Mouse (Mus musculus) urinary bladder, postnatal 36 days (tissue): ENCODE data around the gene Armh3.

Experiments
- DNase-seq, 2 experiments: peaks; one replicate each; pipeline ENCODE4 v3.0.0; 2022; ENCODE audit warnings: low spot score in 2 of 2, mixed read lengths in 1 of 2

Armh3 gene

DNA sequence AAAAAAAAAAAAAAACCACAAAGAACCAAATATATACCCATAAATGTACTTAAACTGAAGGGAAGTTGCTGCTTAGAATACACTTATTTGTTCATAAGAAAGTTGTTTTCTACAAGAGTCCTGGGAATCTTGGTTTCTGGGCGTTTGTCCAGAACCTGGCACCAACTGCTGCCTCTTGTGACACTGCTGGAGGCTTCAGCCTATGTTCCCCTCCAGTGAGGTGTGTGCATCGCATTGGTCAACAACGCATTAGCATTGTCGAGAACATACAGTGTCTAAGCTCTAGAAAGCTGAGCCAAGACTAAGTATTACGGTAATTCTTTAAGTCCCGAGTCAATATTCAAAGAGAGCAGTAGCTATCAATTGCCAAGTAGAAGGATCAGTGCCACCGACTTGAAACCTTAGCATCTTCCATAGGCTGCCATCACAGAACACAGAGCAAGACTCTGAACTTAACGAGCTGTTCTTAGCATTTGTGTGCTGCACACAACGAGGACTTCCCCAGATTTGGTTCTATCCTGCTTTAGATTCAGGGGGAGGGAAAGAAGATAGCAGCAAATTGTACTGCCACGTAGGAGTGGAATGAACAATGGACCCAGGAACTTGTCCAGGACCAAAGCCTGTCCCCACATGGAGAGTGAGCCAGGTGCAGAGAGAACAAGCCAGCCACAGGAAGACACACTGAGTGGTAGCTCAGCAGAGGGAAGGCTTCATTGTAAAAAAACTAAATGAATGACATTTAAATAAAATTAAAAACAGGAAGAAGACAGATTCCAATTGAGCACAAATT is 86.9 kb downstream of the Armh3 start:
- peak in 1 of 2 experiments; percentile 28 for DNase-seq

DNA sequence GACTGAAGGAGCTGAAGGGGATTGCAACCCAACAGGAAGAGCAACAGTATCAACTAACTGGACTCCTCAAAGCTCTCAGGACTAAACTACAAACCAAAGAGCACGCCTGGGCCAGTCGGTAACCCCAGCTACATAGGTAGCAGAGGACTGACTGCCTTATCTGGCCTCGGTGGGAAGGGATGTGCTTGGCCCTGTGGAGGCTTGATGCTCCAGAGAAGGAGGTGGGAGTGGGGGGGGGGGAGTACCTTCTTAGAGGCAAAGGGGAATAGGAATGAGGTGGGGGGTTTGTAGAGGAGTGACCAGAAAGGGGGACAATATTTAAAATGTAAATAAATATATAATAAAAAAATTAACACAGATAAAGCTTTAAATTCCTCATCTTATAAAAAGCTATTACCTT is 90.0 kb downstream of the Armh3 start:
- no peak for DNase-seq

DNA sequence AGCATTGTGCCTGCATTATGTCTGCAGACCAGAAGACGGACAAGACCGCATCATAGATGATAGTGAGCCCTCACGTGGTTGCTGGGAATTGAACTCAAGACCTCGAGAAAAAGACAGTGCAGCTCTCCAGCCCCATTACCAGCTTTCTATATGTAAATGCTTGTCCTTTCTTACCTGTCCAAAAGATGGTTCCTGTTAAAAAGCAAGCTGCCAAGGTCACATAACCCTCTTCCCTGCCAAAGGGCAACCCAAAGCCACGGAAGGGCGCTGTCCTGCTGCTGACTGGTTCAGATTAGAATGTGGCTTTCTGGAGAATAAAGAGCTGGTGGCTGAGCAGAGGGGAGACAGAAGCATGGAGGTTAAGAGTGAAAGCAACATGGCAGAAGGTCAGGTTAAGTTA is 90.9 kb downstream of the Armh3 start:
- DNase-seq = no peak

DNA sequence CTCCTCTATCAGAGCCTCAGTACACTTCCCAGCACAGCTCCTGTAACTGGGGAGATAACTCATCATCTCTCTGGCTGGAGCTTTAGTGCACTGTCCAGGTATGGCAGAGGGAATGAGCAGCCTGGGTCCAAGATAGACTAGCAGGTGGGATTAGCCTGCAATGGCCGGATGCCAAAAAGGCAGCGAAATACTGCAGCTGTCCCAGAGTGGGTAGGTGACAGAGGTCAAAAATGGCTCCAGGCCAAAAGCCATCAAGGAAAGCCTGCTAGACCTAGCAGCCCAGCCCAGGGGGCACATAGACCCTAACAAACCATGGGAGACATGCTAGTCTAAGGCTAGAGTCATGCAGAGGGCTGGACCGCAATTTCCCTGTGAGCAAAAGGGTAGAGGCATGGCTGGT is 94.4 kb downstream of the Armh3 start:
- no peak for DNase-seq

DNA sequence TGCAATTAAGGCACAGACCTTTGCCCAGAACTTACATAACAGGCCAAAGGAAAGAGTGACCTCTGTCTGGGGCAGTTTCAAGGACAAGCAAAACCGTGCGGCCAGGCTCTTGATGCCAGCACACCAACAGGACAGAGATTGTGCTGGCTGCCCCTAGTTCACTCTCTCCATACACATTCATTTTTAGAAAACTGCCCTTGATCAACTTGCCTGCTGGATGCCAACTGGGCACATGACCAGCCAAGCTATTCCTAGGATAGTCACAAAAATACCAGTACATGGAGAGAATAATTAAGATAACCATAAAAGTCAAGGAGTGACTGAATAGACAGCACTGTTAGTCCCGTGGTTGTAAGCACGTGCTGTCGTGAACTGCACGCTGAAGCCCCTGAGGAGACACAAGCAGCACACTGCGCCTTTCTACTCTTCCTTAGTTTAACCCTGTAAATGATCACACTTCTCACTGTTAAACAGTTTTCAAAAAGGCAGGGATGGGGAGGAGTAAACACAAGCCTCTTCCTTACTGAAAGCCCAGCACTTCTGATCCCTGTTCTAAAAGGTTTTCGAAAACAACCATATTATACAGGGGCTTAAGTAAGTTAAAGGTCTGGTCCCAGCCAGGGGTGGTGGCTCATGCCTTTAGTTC is 95.8 kb downstream of the Armh3 start:
- no peak for DNase-seq

DNA sequence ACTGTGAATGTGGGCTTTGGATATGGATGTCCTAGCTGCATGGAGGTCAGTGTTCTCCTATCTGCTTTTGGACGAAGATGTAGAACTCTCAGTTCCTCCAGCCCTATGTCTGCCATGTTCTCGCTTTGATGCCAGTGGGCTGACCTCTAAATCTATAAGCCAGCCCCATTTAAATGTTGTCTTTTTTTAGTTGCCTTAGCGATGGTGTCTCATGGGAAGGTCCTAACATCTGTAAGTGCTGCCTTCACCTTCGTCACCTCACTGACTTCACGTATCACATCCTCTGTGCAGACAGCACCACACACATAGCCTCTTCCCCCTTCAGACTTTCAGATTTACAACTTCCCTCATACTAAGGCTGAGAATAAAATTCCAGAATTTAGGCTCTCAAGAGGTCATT is 97.5 kb downstream of the Armh3 start:
- DNase-seq = no peak

DNA sequence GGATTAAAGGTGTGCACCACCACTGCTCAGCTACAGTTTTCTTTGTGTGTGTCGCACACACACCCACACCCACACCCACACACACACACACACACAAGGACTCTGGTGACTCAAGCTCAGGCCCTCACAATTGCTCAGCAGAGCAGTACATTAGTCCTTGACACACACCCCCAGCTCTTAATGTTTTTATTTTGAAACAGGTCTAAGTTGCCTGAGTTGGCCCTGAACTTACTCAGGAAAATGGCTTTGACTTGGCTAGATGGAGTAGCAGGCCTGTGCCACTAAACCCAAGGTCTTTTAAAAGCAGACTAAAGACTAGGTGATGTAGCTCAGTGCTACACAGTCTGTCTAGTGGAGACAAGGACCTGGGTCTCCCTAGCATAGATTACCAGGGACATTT is 102.6 kb downstream of the Armh3 start:
- DNase-seq = no peak

DNA sequence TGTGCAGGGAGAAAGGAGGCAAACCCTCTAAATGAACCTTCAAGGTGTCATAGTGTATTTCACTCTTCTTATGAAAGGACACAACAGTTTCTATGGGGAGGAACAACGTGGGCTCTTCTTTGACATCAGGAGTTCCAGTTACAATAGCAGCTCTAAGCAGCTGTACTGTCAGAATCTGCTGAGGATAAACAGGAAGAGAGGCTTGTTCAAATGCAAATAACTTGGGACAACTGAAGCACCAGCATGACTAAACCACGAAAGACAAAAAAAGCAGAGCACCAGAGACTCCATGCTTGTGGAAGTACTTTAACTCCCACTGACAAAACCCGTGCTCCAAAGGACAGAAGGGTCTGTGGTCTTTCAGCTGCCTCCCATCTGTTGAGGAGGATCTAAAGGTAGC is 116.2 kb downstream of the Armh3 start:
- no peak for DNase-seq

DNA sequence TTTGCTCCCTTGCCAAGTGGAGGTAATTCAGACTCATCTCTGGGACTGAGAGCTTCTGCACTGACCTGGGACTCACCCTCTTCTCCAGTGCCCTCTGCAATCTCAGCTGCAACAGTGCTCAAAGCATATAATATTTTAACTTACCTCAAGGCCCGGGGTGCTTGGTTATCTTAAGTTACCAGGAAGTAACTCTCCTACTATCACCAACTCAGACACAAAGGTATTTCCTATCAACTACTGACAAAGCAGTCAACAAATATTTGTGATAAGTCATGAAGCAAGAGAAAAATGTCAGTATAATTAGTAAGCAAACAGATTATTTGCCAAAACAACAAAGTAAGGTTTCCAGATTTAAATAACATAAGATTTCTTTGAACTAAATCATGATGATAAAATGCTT is 125.0 kb downstream of the Armh3 start:
- DNase-seq = no peak

DNA sequence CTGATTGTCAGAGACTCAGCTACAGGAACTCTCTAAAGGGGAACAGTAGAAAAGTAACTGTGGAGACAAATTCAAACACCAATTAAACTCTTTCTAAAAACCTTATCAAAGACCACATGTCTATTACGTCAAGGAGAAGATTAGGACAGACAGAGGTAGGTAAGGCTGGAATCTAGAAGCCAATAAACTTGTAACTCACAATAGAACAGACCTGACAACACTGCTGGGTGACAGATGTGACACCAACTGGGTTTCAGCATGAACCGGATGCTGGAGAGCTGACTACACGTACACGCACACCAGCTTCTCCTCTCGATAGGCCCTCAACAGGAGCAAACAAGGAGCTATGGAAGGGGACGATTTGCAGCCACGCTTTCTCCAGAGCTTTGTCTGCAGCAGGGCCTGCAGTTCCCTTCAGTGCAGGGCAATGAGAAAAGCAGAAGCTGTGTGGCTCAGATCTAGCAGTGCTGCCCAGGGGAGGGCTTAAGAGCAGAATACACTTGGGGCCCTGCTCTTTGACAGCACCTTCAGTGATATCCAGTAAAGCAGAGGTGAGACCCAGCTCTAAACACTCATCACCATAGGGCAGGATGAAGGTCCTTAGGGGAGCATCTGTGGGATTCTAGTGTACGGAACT is 142.9 kb downstream of the Armh3 start:
- DNase-seq = no peak

DNA sequence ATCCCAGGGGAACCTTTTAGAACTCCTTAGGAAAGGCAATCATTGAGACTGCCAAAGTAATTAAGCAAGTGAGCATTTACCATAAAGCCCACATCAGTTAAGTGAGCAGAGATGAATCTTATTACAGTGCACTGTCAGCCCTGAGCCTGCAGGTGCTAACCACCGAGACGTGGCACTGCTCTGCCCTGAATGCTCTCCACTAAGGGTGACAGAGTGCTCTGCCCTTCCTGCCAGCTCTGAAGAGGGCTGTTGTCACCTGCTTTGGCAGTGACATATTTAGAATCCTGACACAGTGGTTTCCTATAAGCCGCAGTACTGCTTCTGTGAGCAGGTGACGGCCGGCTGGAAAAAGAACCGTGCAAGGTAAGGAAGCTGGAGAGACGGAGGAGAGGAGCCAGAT is 143.8 kb downstream of the Armh3 start:
- no peak for DNase-seq

DNA sequence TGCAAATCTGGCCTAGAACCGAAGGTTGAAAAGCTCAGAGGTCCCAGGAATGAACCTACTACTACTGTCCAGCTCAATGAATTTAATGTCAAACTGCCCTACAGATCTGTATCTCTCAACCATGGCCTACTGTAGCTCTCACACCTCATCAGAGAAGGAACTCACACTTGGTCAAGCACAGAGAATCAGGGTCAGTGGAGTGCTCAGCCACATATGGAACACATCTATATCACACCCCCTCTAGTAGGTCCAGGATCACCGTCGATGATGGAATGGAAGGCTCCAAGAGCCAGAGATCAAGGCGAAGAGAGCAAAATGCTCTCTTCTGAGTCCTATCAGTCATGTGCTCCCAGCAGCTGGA is 150.6 kb downstream of the Armh3 start:
- no peak for DNase-seq

DNA sequence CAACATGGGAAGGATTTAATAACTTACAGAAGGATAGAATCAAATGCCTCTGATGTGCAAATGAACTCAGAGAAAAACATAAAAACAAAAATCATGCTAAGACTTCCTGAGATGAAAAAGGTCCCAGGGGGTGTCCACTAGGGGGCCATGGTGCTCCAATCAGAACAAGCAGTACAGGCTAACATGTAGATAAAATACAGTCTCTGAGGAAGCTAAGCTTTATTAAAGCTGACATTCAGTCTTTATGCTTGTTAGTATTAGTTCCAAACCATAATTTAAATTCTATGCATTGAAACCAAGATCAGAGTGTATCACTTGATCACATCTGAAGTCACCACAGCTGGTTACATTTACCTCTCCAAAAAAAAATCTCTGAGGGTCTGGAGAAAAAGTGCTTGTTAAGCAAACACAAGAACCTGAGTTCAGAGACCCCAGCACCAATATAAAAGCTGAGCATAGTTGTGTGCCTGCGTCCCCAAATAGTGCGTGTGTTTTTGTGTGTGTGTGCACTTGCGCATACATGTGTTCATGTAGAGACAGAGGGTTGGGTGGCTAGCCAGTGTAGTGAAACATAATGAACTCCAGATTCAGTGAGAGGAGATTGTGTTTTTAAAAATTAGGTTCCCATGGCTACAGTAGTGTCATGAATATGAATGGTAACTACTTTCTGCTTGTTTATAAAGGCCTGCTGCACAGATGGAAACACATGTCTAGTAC is 151.1 kb downstream of the Armh3 start:
- DNase-seq = no peak

DNA sequence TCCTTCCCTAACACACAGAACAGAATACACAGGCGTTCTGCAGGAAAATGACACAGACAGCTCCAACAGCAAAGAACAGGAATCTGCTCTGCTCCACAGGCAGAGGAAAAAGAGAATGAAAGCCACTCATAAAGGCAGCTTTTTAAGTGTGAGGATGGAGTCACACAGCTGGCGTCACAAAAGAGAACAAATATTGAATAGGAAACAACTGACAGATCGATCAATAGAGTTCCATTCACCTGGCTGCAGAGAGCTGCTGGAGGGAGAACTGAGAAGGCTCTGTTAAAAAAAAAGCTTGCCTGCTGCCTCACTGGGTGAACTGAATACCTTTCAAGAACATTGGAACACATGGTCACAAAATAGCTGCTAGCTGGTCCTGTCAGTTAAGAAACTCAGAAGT is 154.1 kb downstream of the Armh3 start:
- DNase-seq = no peak

DNA sequence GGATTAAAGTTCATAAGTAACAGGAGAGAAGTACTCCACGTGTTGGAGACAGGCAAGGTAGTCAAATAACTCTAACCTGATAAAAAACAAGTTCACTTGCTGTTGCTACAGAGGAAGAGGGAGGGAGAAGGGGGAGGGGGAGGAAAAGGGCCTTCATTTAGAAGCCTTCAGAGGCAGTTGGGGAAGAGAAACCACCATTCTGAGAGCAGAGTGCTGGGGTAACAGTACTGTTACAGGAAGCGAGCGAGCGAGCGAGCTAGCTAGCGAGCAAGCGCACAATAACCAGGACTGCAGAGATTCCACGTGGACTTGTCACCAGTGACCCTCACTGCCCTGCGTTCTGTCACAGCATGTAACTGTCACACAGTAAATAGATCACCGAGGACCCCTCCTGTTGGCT is 154.9 kb downstream of the Armh3 start:
- DNase-seq = no peak

DNA sequence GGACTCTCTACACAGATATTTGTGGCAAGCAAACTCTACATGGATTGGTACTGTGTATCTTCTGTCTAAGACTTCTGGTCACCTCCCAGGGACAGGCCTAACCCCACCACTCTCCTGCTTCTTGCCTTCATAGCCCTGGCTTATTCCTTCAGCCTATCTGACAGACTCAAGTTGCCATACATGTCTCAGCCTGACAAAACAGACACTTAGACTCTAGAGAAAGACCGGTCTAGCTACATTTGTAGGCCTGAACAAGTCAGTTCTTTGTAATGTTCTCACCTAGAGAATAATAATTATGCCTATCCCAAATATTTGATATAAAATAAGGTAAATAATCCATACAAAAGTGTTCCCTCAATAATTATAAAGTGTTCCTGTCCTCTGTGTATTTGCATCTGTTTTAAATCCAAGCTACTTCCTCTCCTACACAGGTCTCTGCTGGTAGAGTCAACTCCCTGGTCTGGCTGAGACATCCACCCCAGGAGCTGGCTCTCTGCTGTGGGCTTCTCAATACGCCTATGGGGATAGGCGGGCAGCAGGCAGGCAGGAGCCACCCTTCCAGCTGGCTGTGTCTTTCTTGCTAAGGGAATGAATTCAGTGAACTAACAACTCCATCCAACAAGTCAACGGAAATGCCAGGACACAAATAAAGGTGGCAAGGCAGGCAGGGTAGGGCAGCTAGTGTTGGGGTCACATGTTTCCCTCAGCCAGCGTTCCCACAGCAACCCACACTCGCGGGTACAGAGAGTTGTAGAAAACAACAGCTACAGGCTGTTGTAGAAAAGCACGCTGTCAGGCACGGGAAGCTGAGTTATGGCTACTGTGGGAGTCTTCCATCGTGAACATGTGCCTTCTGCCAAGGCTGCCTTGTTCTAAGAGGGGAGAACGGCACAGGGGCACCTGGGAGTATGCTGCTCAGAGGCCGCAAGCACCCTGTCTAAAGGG is 161.0 kb downstream of the Armh3 start:
- DNase-seq = no peak

DNA sequence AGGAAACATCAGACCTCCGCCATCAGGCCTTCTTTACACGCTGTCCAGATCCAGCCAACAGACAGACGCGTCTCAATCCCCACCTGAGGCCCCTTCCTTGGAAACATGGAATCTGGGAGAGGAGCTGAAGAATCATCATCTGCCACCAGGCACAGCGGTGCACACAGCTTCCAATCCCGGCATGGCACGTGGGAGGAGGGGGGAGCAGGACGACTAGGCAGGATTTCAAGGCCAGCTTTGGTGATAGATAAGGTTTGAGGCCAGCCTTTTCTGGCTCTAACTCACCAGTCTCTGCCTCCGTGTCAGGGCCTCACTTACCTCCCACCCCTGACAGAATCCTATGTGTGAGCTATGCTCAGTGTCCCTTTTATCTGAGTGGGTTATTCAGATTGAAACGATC is 162.8 kb downstream of the Armh3 start:
- DNase-seq = no peak

DNA sequence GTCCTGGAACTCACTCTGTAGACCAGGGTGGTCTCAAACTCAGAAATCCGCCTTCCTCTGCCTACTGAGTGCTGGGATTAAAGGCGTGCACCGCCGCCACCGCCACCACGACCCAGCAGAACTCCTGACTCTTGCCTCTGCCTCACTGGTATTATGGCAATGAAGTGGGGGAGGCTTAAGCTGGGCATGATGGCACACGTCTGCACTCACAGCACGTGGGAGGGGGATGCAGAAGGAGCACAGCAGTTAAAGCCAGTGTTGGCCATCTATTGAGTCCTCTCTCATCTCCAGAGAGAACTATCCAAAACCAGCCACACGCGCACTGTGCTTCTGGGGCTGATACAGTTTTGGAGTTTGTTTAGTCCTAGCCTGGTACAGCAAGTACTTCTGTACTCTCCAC is 164.6 kb downstream of the Armh3 start:
- DNase-seq = no peak

DNA sequence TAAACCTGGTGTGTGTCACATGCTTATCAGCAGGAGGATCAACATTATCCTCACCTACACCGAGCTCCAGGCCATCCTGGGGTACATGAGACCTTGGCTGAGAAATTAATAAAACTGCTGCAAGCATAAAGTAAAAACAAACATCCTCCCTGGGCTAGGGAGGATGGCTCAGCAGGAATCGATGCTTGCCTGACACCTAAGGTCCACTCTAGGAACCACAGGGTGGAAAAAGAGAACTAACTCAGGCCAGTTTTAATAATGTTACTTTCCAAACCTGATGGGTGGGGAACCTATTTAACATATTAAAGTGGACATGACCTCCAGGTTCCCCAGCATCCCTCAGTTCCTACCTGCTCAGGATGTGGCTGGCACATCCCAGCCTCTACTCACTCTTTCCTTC is 167.6 kb downstream of the Armh3 start:
- no peak for DNase-seq

DNA sequence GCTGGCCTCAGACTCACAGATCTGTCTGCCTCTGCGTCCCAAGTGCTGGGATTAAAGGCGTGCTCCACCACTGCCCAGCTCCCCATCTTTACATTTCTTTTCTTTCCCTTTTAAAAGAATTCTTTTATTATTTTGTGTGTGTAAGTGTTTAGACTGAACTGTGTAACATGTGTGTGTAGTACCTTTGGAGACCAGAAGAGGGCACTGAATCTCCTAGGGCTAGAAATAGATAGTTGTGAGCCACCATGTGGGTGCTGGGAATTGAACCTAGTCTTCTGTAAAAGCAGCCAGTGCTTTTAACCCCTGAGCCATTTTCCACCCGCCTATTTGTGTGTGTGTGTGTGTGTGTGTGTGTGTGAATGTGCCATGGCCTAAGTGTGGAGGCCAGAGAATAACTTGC is 170.6 kb downstream of the Armh3 start:
- DNase-seq = no peak

DNA sequence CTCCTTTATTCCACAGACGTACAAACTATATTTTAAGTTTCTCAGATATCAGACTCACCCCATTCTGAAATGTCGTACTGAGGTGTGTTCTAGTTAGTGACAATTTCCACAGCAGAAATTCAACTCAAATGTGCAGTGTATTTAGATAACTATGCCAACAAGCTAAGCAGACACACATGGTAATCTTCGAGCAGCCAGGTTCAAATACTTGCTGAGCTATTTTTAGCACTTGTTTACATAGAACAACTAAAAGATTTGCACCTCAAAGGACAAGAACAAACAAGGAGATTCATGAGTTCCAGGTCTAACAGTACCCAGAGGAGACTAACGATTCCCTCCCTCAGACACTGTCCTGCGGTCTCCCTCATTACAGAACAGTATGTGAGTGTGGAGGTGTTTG is 171.2 kb downstream of the Armh3 start:
- DNase-seq = no peak

DNA sequence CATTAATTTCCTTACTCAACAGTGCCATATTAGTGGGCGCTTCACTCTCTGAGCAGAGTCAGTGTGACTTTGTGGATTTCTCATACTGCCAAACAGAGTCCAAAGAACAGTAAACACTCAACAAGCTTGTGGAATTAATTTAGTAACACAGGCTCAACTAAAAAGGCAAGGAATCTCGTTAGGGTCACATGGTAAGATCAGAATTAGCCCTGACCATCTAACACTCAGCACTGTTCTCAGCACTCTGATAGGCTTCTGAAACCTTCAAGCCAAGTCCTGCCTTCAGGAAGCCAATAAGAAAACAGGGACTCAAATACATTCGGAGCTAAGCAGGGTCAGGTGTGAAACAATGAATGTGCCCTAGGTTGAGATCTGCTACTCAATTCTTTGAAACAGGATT is 172.1 kb downstream of the Armh3 start:
- DNase-seq = no peak
